Mouse (Mus musculus): Measurements from ENCODE around the gene Cmklr1.

GRCm38 (mm10) chr5:113629248-113629647 lies 21.0 kb downstream of the Cmklr1 start:
- TF ChIP-seq CTCF (IDR thresholded peaks at IDR 0.05; ENCODE audit: extremely low read depth, insufficient read depth, low read length) (no peak), POLR2A (IDR thresholded peaks at IDR 0.05; ENCODE audit: extremely low read depth, insufficient read depth, low read length) (no peak)

All from cortical plate, adult 2 months (tissue).